Mouse (Mus musculus) lung, postnatal 0 days (tissue): Measurements from ENCODE around the gene Wfikkn1. TPM values are rescaled to one million over a fixed set of nuclear protein-coding genes. Genes with fewer than 3 reads are reported as not detected.

Experiments
- ATAC-seq: fragments of 200-750 bp; cut with Nextera tagmentation; 2 replicates; pipeline ENCODE4 v1.8.0; 2017; ENCODE audit warnings: moderate library complexity
- DNase-seq: peaks from one replicate; pipeline ENCODE4 v3.0.0-alpha.2; 2016; ENCODE audit warnings: low spot score
- H3K27ac ChIP-seq: fragments of 300-500 bp; sonication (generic); 2 replicates; pipeline ENCODE4 v1.5.1; 2014; ENCODE audit warnings: antibody characterized with exemption, mild to moderate bottlenecking, low read length, mixed read lengths
- H3K27me3 ChIP-seq: fragments of 300-500 bp; sonication (generic); replicated peaks from 2 replicates; pipeline ENCODE4 v1.6.1; 2014; ENCODE audit warnings: low read length, mixed read lengths; ENCODE audit not compliant: insufficient read depth
- H3K36me3 ChIP-seq: fragments of 300-500 bp; sonication (generic); 2 replicates; pipeline ENCODE4 v1.6.1; 2014; ENCODE audit warnings: low read length, mixed read lengths; ENCODE audit not compliant: insufficient read depth
- H3K4me1 ChIP-seq: fragments of 300-500 bp; sonication (generic); 2 replicates; pipeline ENCODE4 v1.6.1; 2014; ENCODE audit warnings: antibody characterized with exemption, low read depth, low read length, mixed read lengths; ENCODE audit not compliant: insufficient read depth
- H3K4me2 ChIP-seq: fragments of 300-500 bp; sonication (generic); replicated peaks from 2 replicates; pipeline ENCODE4 v1.6.1; 2014; ENCODE audit warnings: low read depth, mild to moderate bottlenecking, low read length, moderate library complexity, mixed read lengths
- H3K4me3 ChIP-seq: fragments of 300-500 bp; sonication (generic); 2 replicates; pipeline ENCODE4 v1.5.1; 2014; ENCODE audit warnings: low read depth, low read length
- H3K9ac ChIP-seq: fragments of 300-500 bp; sonication (generic); replicated peaks from 2 replicates; pipeline ENCODE4 v1.6.1; 2014; ENCODE audit warnings: low read depth, mild to moderate bottlenecking
- H3K9me3 ChIP-seq: fragments of 300-500 bp; sonication (generic); 2 replicates; pipeline ENCODE4 v1.6.1; 2016; ENCODE audit warnings: low read length, mixed read lengths
- CTCF ChIP-seq: IDR thresholded peaks from 2 replicates; pipeline ENCODE4 v1.5.1; 2016; ENCODE audit warnings: antibody characterized with exemption, mild to moderate bottlenecking
- EP300 ChIP-seq: IDR thresholded peaks from 2 replicates; pipeline ENCODE4 v1.6.1; 2016; ENCODE audit warnings: antibody characterized with exemption, mild to moderate bottlenecking, control low read depth
- WGBS: fragments of 180-500 bp; shearing (Covaris S2); extraction: QIAGEN DNeasy Blood & Tissue Kit; methylation state at CpG from one replicate; pipeline ENCODE4 v1.1.7; 2014; 5-methylcytosine and 5-hydroxymethylcytosine counted together
- polyA plus RNA-seq: library from polyadenylated mRNA; unstranded; fragments of >200 nt; fragmentation: Nextera tagmentation; extraction: Ambion mirVana; gene quantifications from 2 replicates; pipeline ENCODE4 v1.2.1, GENCODE M21; 2015

Wfikkn1 gene
- polyA plus RNA-seq, 1 experiment from 2014 or later = 0.26 TPM

DNA sequence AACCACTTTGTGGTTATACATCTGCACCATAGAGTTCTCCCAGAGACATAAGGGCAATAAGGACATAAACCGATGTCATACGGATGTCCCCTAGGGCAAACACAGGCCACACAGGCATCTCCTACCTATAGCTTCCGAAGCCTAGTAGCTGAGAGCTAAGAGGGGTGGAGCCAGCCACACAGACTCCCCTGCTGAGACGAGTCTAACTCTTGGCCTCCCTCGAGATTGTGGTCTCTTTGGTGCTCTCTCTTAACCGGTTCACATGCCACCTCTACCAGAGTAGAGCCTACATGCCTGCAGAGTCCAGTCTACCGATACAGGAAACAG is 13.2 kb downstream of the Wfikkn1 start:
- Histone ChIP-seq H3K4me1 (no peaks in the 10 kb centered on the region), H3K4me3 (no peak overlapping the region), H3K4me2 (peak overlapping the region; percentile 98), H3K9ac (0 out of 2 replicates have a peak overlapping the region, but pooled peaks have one; percentile 19), H3K9me3 (no peaks in the 10 kb centered on the region), H3K27me3 (no peaks in the 10 kb centered on the region), H3K36me3 (no peaks in the 10 kb centered on the region), H3K27ac (no peak overlapping the region)
- TF ChIP-seq CTCF (no peak), EP300 (no peak)
- DNase-seq = peak; percentile 35
- 9% methylated on average over 7 of the region's 7 CpGs for WGBS
- ATAC-seq = peak; percentile 1; the same call in 1 of the 2 replicates

DNA sequence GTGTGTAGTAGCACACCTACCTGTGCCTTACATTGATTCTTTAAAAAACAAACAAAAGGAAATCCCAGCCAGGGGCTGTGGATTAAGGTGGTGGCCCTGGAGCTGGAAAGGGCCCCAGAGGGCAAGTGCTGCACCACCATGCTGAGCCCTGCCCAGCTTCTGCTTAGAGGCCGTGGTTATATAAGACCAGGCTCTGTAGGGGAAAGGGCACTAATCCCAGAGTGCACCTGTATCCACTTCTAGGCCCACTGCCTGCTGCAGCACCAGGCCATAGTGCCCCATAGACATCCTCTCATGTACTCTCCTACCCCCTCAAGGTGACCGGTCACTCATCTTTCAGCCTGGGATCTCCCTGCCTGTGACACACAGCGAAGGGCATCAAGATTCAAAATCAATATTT is 14.5 kb downstream of the Wfikkn1 start:
- H3K4me1 ChIP-seq = no peaks in the 10 kb centered on the region; the same call in 1 of the 2 replicates
- DNase-seq (no peak), ATAC-seq (no peak)
- no peak overlapping the region for H3K4me3 ChIP-seq
- H3K9ac ChIP-seq = no peak overlapping the region
- TF ChIP-seq CTCF (no peak), EP300 (no peak)
- no peaks in the 10 kb centered on the region for H3K36me3 ChIP-seq
- WGBS = 84% methylated on average over 3 of the region's 3 CpGs
- H3K9me3 ChIP-seq = no peaks in the 10 kb centered on the region
- no peak overlapping the region for H3K27ac ChIP-seq
- H3K27me3 ChIP-seq = no peaks in the 10 kb centered on the region
- H3K4me2 ChIP-seq = no peak overlapping the region

DNA sequence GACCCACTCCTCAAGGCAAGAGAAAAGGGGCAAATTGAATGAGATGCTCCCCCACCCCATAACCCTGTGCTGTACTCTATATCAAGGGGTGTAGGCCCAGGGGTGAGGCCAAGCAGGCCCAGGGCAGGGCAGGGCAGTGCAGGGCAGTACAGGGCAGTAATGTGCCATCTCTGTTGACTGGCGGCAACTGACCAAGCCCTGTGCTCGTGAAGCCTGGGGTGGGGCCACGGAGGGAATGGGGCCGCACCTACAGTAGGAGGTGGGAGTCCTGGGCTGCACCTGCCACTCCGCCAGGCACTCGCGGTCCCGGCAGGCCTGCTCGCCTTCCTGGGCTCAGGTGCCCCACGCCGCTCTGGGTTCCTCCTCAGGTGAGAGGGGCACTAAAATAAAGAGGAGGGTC is 15.4 kb downstream of the Wfikkn1 start:
- H3K27ac ChIP-seq = no peak overlapping the region
- no peaks in the 10 kb centered on the region for H3K27me3 ChIP-seq
- no peak overlapping the region for H3K4me2 ChIP-seq
- H3K9me3 ChIP-seq = no peaks in the 10 kb centered on the region
- DNase-seq = no peak
- H3K9ac ChIP-seq = no peak overlapping the region
- no peak for TF ChIP-seq CTCF
- TF ChIP-seq EP300 = no peak
- no peaks in the 10 kb centered on the region for H3K36me3 ChIP-seq
- H3K4me3 ChIP-seq = no peak overlapping the region
- WGBS = 84% methylated on average over 11 of the region's 11 CpGs
- ATAC-seq = no peak
- peaks cover 4% of the 10 kb centered on the region; the same call in 1 of the 2 replicates for H3K4me1 ChIP-seq

DNA sequence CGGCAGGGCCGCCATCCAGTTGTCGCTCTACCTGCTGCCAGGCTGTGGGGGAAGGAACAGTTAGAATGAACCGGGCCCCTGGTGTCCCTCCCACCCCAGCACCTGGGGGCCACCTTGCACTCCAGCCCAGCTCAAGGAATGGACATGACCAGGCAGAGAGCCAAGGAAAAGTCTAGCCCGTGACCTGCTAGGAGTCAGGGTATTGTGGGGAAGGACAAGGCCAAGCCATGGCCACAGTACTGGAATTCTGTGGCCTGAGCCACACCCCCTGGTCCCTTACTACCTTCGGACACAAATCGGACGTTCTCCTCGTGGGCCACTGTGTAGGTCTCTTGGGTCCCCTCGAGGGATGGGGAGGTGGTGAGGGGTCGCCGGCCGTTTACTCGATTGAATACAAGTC is 16.3 kb downstream of the Wfikkn1 start:
- Histone ChIP-seq H3K9ac (no peak overlapping the region), H3K27me3 (no peaks in the 10 kb centered on the region), H3K27ac (no peak overlapping the region), H3K4me2 (no peak overlapping the region), H3K4me3 (no peak overlapping the region), H3K9me3 (no peaks in the 10 kb centered on the region), H3K36me3 (no peaks in the 10 kb centered on the region), H3K4me1 (peaks cover 4% of the 10 kb centered on the region; the same call in 1 of the 2 replicates)
- WGBS = 91% methylated on average over 14 of the region's 14 CpGs
- no peak for ATAC-seq
- TF ChIP-seq EP300 = no peak
- TF ChIP-seq CTCF = no peak
- no peak for DNase-seq

DNA sequence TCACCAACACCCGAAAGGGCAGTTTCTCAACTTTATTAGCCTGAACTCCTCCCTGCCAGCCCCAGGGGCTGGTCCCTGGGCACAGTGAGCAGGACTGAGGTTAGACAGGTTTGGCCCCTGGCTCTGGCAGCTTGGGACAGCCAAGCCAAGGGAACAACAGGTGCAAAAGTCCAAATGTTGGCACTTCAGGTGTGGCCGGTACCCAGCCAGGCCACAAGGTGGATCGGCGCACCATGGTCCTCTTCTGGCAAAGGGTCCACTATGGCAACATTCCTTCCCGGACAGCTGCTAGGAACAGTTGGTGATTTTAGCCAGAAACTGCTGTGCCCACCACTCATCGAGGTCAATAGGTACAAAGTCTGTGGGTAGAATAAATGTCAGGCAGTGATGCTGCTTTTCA is 17.0 kb downstream of the Wfikkn1 start:
- WGBS = 84% methylated on average over 6 of the region's 6 CpGs
- Histone ChIP-seq H3K9ac (no peak overlapping the region), H3K4me3 (no peak overlapping the region), H3K4me2 (no peak overlapping the region), H3K27me3 (no peaks in the 10 kb centered on the region), H3K4me1 (peaks cover 4% of the 10 kb centered on the region; the same call in 1 of the 2 replicates), H3K9me3 (no peaks in the 10 kb centered on the region), H3K27ac (no peak overlapping the region), H3K36me3 (no peaks in the 10 kb centered on the region)
- no peak for DNase-seq
- no peak for ATAC-seq
- no peak for TF ChIP-seq EP300
- TF ChIP-seq CTCF = no peak

DNA sequence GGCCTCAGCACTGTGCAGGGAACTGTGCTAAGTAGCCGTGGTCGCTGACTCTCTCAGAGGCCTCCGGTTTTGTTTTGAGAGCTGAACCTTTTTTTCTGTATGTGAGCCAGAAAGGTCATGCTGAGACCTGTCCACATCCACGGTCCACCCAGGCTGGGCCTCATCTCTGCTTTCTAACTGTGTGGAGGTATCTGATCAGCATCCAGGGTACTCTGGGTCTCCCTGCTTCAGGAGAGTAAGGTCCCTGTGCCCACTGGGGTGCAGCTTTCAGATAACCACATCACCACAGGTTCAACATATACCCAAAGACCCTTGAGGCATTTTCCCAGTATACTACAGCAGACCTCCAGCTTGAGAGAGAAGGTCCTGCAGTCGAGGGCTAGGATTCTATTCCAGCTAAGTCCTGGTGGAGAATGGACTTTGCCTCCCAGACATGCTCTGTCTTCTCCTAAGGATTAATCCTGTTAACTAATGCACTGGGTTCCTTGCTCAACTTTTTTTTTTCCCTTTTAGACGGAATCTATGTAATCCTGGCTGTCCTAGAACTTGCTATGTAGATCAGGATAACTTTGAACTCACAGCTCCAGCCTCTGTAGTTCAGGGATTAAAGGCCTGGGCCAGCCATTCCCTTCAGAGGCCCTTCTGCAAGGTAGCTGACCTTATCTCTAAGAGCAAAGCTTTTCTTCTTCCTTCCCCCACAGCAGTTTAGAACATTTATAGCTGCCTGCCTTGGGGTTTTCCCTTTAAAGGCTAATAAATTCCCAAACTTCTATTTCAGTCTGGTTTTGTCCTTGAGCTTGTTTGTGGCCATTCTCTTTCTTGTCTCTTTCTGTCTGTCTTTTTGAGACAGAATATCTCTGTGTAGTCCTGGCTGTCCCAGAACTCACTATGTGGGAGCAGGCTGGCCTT is 18.7 kb downstream of the Wfikkn1 start:
- H3K27ac ChIP-seq = peak overlapping the region; percentile 71
- peak overlapping the region; percentile 58 for H3K4me3 ChIP-seq
- no peaks in the 10 kb centered on the region for H3K36me3 ChIP-seq
- H3K27me3 ChIP-seq = no peaks in the 10 kb centered on the region
- H3K4me2 ChIP-seq = peak overlapping the region; percentile 92
- H3K9me3 ChIP-seq = no peaks in the 10 kb centered on the region
- peaks cover 4% of the 10 kb centered on the region; the same call in 1 of the 2 replicates for H3K4me1 ChIP-seq
- H3K9ac ChIP-seq = peak overlapping the region; percentile 55
- 11% methylated on average over 6 of the region's 6 CpGs for WGBS
- TF ChIP-seq CTCF (no peak), EP300 (no peak)
- DNase-seq = no peak
- ATAC-seq = no peak; the same call in 1 of the 2 replicates
